Mouse (Mus musculus) layer of hippocampus, postnatal 25 days (tissue): ENCODE data around the gene Cdsn. TPM values are rescaled to one million over a fixed set of nuclear protein-coding genes. Genes with fewer than 3 reads are reported as not detected.

Experiments
- DNase-seq, 2 experiments: peaks; one replicate each; pipeline ENCODE4 v3.0.0; 2022; ENCODE audit warnings: mixed read lengths in 2 of 2, low spot score in 1 of 2; ENCODE audit errors: extremely low spot score in 1 of 2
- total RNA-seq, 2 experiments: library from RNA; stranded (reverse); gene quantifications; 2 replicates each; pipeline ENCODE4 v1.2.3; 2021

Cdsn gene
- total RNA-seq, 2 experiments from 2014 or later: 0.20 to 0.70 TPM

GRCm38 (mm10) chr17:35532901-35533300, 19.0 kb upstream of the Cdsn start, which contains the start of gene Psors1c2:
Gene Psors1c2, plus strand, starts transcription at chr17:35533201.
- DNase-seq: no peak

- peak; percentile 53 to 86 for DNase-seq
These were observed 17.6 kb upstream of the Cdsn start for GRCm38 (mm10) chr17:35534343-35534742.

DNA sequence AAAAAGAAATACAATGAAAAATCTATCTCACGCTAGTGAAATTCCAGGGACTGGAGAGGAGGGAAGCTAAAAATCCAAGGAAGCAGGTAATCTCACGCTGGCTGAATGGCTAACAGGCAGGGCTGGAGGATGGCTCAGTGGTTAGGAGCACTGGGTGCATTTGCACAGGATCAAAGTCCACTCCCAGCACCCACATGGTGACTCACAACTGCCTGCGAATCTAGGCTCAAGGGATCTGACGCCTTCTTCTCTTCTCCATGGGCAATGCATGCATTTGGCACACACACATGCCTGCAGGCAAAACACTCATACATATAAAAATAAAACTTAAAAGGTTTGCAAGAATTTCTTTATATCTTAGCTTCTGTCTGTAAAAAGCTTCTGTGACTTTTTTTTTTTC, 14.5 kb upstream of the Cdsn start:
- no peak for DNase-seq

- DNase-seq: no peak
These were observed 13.5 kb upstream of the Cdsn start for GRCm38 (mm10) chr17:35538476-35538875.

- no peak for DNase-seq
These were observed 12.4 kb upstream of the Cdsn start for GRCm38 (mm10) chr17:35539540-35539939.

DNA sequence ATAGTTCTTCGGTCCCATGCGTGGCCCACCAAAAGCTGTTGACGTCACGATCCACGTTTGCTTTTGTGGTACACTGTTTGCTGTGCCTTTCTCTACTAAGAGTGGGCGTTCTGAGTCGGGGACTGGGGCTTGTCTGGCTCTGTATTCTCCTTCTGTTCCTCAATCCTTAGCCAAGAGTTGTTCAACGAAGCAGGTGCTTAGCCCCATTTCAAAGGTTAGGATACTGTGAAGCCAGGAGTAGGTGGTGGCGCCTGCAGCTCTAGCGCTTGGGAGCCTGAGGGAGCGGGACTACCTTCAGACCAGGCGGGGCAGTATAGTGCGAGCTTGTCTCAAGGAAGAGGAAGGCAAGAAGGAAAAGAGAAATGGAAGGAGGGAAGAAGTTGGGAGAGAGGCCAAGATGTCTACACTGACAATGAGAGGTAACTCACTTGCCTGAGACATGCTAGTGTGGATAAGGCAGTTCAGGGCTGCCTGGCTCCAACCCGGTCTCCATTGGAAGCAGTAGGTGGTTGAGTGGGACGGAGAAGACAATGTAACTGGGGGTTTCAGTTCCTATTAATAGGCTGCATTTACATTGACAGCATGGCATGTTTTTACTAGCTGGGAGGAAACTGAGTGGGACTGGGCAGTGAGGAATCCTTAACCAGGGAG, 9.0 kb upstream of the Cdsn start:
- DNase-seq: no peak

DNA sequence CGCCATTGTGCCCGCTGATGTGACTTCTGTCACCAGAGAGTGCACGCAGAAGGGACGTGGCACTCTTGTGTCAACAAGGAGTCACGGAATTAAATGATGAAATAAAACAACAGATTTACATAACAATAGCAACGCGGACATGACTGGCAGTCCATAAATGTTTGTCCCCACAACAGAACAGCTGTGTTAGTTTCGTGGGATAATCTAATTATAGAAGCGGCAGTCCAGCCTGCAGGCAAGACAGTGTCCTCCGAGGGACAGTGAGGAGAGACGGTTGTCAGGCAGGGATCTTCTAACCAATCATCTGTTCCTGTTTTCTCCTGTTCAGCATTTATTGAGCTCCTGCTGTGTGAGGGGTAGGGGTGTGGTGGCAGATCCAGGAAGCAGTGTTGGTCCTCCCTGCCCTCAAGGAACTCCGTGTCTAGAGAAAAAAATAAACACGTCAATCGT, 8.5 kb upstream of the Cdsn start:
- DNase-seq: no peak

DNA sequence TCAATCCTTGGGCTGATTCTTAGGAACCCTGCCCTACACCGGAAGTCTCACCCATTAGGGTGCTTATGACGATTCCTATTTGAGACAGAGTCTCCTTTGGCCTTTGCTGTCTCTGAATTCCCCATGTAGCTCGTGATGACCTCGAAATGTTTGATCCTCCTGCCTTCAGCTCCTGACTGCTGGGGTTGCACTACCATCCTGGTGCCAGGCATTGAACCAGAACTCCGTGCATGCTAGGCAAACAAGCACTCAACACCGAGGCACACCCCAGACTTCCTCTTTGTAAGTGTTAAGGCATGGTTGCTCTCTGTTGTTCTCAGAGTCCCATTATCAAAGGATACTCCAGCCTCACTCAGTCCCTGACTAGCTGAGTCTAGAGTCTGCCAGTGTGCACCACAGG, 7.9 kb upstream of the Cdsn start:
- DNase-seq: no peak

- DNase-seq: peak; percentile 58 to 72
These were observed 7.2 kb upstream of the Cdsn start for GRCm38 (mm10) chr17:35544680-35545079.

GRCm38 (mm10) chr17:35547465-35547864, 4.5 kb upstream of the Cdsn start:
- no peak for DNase-seq

DNA sequence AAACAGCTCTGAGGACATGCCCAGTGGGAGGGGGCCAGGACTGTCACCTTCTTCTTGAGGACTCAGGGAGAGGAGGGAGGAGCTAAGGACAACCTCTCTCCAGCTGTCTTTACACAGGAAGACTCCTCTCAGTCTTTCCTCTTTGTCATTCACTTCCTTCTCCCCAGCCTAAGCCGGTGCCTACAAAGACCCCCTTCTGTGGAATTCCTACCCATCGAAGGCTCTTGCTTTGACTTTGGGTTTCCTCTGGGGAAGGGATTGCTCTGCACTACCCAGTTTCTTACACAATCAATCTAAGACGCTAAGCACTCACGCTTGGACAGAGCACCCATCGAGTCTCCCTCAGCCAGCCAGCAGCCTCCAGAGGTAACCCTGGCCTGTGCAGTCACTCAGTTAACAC, 3.3 kb upstream of the Cdsn start:
- DNase-seq: no peak

DNA sequence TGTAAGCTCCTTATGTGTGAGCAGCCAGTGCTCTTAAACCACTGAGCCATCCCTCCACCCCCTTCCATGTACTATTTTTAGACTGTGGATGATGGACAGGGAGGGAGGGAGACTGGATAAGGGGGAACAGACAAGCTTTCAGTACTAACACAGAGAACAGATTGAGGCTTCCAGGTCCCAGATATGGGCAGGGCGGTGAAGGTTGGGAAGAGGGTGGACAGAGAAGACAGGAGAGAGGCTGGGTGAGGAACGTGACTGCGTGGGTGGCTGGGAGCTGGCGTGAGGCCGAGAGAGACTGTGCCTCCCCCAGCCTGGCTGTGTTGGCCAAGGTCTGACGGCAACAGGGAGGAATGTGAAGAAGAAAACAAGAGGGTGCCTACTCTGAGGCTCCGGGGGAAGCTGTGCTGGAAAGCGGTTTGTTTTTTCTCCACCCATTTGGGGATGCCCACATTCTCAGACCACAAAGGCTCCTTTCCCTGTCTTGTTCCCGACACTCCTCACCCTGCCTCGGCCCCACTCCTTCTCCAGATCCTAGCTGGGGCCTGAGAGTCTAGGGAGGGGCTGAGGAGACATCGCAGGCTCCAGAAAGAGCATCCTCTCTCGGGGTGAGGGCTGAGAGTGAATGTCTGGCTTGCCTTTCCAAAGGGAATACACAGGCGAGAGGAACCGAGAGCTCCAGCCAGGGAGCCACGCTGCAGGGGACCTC, 2.3 kb upstream of the Cdsn start:
- DNase-seq: peak; percentile 52 to 54

DNA sequence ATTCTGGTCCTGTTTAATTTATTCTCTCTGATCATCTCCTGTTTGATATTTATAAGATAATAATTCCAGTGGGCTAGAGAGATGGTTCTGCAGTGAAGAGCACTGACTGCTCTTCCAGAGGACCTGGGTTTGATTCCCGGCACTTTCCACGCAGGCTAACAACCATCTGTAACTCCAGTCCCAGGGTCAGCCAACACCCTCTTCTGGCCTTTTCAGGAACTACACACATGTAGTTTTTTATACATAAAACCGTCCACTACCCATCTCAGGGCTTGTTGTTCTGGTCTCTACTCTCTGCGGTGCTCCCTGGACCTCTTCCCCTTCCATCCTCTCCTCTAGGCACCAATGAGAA, 1.8 kb upstream of the Cdsn start:
- DNase-seq: no peak

DNA sequence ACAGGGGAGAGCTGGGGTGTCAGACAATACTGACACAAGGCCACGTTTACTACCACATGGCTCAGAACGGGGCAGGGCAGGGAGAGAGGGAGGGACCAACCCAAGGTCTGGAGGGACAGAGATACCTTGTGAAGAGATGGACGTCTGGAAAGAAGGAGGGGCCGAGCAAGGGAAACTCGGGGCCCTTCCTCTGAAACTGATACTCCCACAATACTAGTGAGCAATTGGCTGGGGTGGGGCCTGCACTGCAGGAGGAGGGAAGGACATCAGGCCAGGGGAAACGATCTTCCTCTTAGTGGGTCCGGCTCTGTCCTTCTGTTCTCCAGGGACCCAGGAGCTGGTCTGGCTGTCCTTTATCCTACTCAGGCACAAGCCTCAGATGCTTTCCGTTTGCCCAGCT, 1.1 kb upstream of the Cdsn start:
- no peak for DNase-seq

- no peak for DNase-seq
These were observed 2.4 kb downstream of the Cdsn start for GRCm38 (mm10) chr17:35554321-35554720.

- DNase-seq: no peak
These were observed 3.0 kb downstream of the Cdsn start for GRCm38 (mm10) chr17:35554761-35555397.

DNA sequence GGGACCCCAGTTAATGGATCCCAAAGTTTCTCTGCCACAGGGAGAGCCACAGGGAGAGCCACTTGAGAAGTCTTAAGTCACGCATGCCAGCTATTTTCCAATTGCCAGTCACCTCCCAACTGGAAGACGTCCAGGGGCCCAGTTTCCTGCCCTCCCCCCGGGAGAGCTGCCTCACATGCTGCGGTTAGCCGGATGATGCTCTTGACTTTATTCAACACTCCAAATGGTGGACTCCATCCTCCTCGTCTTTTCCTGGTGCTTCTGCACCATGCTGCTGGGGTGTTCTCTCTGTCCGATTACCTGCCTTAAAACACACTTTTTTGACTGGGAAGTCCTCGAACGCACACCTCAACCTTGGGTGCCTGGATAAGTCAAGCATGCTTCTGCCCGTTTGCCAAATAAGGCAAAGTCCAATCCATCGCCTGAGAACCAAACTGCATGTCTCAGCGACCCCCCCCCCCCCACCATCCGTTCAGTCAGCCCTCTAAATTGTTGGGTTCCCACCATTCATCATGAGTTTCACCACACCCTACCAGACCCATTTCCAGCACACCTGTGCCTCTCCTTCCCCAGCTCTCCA, 4.3 kb downstream of the Cdsn start:
- no peak for DNase-seq

GRCm38 (mm10) chr17:35556812-35557211, 4.9 kb downstream of the Cdsn start:
- peak in 1 of 2 experiments; percentile 51 for DNase-seq

- DNase-seq: no peak
These were observed 5.4 kb downstream of the Cdsn start for GRCm38 (mm10) chr17:35557351-35557750.

DNA sequence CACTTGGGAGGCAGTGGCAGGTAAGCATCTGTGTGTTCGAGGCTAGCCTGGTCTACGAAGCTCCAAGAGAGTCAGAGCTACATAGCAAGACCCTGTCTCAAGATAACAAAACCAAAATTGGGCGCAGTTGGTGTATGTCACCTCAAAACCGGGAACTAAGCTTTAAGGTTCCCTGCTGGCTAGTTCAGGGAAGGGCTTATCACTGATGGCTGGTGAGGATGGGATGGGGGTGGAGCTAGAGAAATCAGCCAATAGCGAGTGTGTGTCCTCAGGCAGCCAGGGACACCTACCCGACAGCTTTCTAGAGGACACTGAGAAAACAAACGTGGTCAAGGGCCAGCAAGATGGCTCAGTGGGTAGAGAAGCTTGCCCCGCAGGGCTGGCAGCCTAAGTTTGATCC, 6.3 kb downstream of the Cdsn start:
- DNase-seq: no peak

GRCm38 (mm10) chr17:35567150-35567549, 15.2 kb downstream of the Cdsn start, which contains the start of gene 2300002M23Rik:
Gene 2300002M23Rik, plus strand, starts transcription at chr17:35567450.
- no peak for DNase-seq
